Mouse (Mus musculus): Measurements from ENCODE around the gene Tbxa2r.

DNA sequence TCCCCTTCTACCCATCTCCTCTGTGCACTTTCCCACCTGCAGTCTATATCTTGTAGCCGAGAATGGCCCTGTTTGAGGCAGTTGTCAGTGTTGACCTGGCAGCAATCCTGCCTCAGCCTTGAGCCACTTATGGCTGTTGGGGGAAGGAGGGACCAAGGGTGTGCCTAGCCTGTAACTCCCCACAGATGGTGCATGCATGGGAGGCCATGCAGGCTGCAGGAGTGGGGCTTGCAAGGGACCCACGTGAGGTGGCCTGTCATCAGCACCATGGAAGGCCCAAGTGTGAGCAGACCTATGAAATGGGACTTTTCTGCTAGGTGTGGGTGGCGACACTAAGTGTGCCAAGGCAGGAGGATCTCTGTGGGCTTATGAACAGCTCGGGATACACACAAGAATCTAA, 36.5 kb downstream of the Tbxa2r start:
- no peak for TF ChIP-seq CTCF (IDR thresholded peaks at IDR 0.05; ENCODE audit: control insufficient read depth, insufficient read depth, insufficient replicate concordance, low read depth, low read length)
- no peak; the same call in 1 of the 2 replicates for TF ChIP-seq POLR2A (IDR thresholded peaks at IDR 0.05; ENCODE audit: control insufficient read depth, low read depth, low read length)
